Comparison of ENCODE assay signal across 7 mouse cellular contexts in genomic region chr8:125012695-125013627, GRCm38 (mm10). TPM values are rescaled to one million over a fixed set of nuclear protein-coding genes. Genes with fewer than 3 reads are reported as not detected.
DNase-seq lines count a peak whose midpoint lies in the region; ATAC-seq lines count a peak whose summit lies in the region.

Tsnax (plus strand) TSS chr8:125012997.

- H3K4me2 ChIP-seq in intestine, embryonic 15.5 days (replicated peaks), result peak within 1 kb of the TSS; percentile 79

- H3K36me3 ChIP-seq in intestine, embryonic 15.5 days, result peaks cover 11% of the 10 kb centered on the region; the same call in 1 of the 2 replicates
- H3K36me3 ChIP-seq in midbrain, embryonic 10.5 days, result peaks cover 39% of the 10 kb centered on the region

- peak within 1 kb of the TSS; percentile 78 for H3K4me3 ChIP-seq in intestine, embryonic 15.5 days (replicated peaks)
- peak within 1 kb of the TSS; percentile 93 for H3K4me3 ChIP-seq in midbrain, embryonic 10.5 days

- H3K4me1 ChIP-seq in intestine, embryonic 15.5 days (replicated peaks), result 0 out of 2 replicates have a peak, but pooled peaks cover 3% of the 10 kb centered on the region
- peaks cover 16% of the 10 kb centered on the region for H3K4me1 ChIP-seq in midbrain, embryonic 10.5 days

- H3K27me3 ChIP-seq in intestine, embryonic 15.5 days (replicated peaks), result no peaks in the 10 kb centered on the region
- H3K27me3 ChIP-seq in midbrain, embryonic 10.5 days (ENCODE audit: low read depth, poor library complexity, severe bottlenecking), result peaks cover 7% of the 10 kb centered on the region; the same call in 1 of the 2 replicates

- H3K27ac ChIP-seq in intestine, embryonic 15.5 days, result peak within 1 kb of the TSS; percentile 85
- H3K27ac ChIP-seq in midbrain, embryonic 10.5 days (replicated peaks), result peak within 1 kb of the TSS; percentile 91

- H3K9ac ChIP-seq in intestine, embryonic 15.5 days, result peak within 1 kb of the TSS; percentile 83

- DNase-seq in adrenal gland, adult 2 months, result peak; percentile 95
- DNase-seq in embryo, embryonic 11.5 days (ENCODE audit: low read depth, low spot score), result peak; percentile 81
- DNase-seq in gastrocnemius, postnatal 36 days, result peak; percentile 85 to 89
- peak; percentile 94 to 96 for DNase-seq in left cerebral cortex, postnatal 25 days (ENCODE audit: low spot score in 2 of 2)
- peak; percentile 92 for DNase-seq in midbrain, embryonic 10.5 days (ENCODE audit: low spot score)
- peak; percentile 91 for DNase-seq in right cerebral cortex, postnatal 4 days

- H3K9me3 ChIP-seq in intestine, embryonic 15.5 days, result no peaks in the 10 kb centered on the region
- H3K9me3 ChIP-seq in midbrain, embryonic 10.5 days (replicated peaks), result peaks cover 7% of the 10 kb centered on the region; the same call in 1 of the 2 replicates

- 2% methylated on average over 84 of the region's 84 CpGs for WGBS in intestine, embryonic 15.5 days
- 3% methylated on average over 84 of the region's 84 CpGs for WGBS in midbrain, embryonic 10.5 days

- peak; percentile 100 for ATAC-seq in intestine, embryonic 15.5 days

- intact Hi-C loops in gastrocnemius, postnatal 36 days (cut with DNase I), result loop anchor here (2.0 kb wide), 2 partner anchors 62 to 116 kb away; partner anchors contain the start of genes Exoc8 and Sprtn
- intact Hi-C loops in left cerebral cortex, postnatal 25 days (cut with DNase I), result loop anchor here (1.0 to 5.0 kb wide), 2 partner anchors 64 to 116 kb away; partner anchors contain the start of genes Egln1, Exoc8 and Sprtn

RNA-seq across cellular contexts. Expression of gene Tsnax, which starts in this region (rescaled TPM):
- 10 to 100 TPM; 63.4 to 81.1 TPM for total RNA-seq in adrenal gland, adult 2 months (2021)
- 24.1 and 25.1 TPM in 2 replicates for polyA plus RNA-seq in adrenal gland, adult 2 months (2012; rRNA removed)
- total RNA-seq in gastrocnemius, postnatal 36 days (2021), result 10 to 100 TPM; 62.3 to 68.5 TPM
- polyA plus RNA-seq in intestine, embryonic 15.5 days (2015; fragmentation: Nextera tagmentation; extraction: Ambion mirVana), result 99.3 and 104 TPM in 2 replicates
- 100 to 1,000 TPM; 167 to 171 TPM for total RNA-seq in left cerebral cortex, postnatal 25 days (2021)
- polyA plus RNA-seq in midbrain, embryonic 10.5 days (2016; fragmentation: Nextera tagmentation; extraction: Ambion mirVana), result 138 and 149 TPM in 2 replicates

Comparison
In these comparisons a context has a peak if more than half of its experiments do, and no peak if none do; other contexts are left out.
1. Peak in every context shown above with its lines: DNase-seq, ATAC-seq, H3K4me3 ChIP-seq and H3K27ac ChIP-seq.